Mouse (Mus musculus): Measurements from ENCODE around the gene Tnni2. TPM values are rescaled to one million over a fixed set of nuclear protein-coding genes. Genes with fewer than 3 reads are reported as not detected.

Tnni2 gene
- polyA plus RNA-seq, 1 experiment from 2014 or later = 9.6 TPM

- 92% methylated on average over 14 of the region's 14 CpGs for WGBS
- Histone ChIP-seq H3K9me3 (no peaks in the 10 kb centered on the region), H3K27me3 (no peaks in the 10 kb centered on the region), H3K9ac (no peak overlapping the region), H3K36me3 (no peaks in the 10 kb centered on the region), H3K4me2 (replicated peaks) (no peak overlapping the region), H3K27ac (peak overlapping the region; percentile 69; the same call in 1 of the 2 replicates), H3K4me1 (peaks cover 32% of the 10 kb centered on the region), H3K4me3 (no peak overlapping the region)
- no peak for ATAC-seq (ENCODE audit: insufficient number of reproducible peaks, insufficient read depth, low FRiP score, low TSS enrichment)
These were observed 10.5 kb upstream of the Tnni2 start for GRCm38 (mm10) chr7:142431106-142431505.

- Histone ChIP-seq H3K27me3 (no peaks in the 10 kb centered on the region), H3K36me3 (no peaks in the 10 kb centered on the region), H3K4me3 (no peak overlapping the region), H3K9ac (no peak overlapping the region), H3K9me3 (no peaks in the 10 kb centered on the region), H3K27ac (peak overlapping the region; percentile 51), H3K4me2 (replicated peaks) (no peak overlapping the region), H3K4me1 (peaks cover 22% of the 10 kb centered on the region)
- 38% methylated on average over 19 of the region's 19 CpGs for WGBS
- ATAC-seq (ENCODE audit: insufficient number of reproducible peaks, insufficient read depth, low FRiP score, low TSS enrichment) = no peak
These were observed 8.0 kb upstream of the Tnni2 start for GRCm38 (mm10) chr7:142433623-142434022.

GRCm38 (mm10) chr7:142434137-142434865 is 7.3 kb upstream of the Tnni2 start, which contains the start of gene Syt8:
Syt8 (plus strand) TSS chr7:142434850.
- Histone ChIP-seq H3K27me3 (no peaks in the 10 kb centered on the region), H3K9ac (no peak within 1 kb of the TSS), H3K4me2 (replicated peaks) (no peak within 1 kb of the TSS), H3K36me3 (no peaks in the 10 kb centered on the region), H3K4me3 (no peak within 1 kb of the TSS), H3K9me3 (no peaks in the 10 kb centered on the region), H3K27ac (peak within 1 kb of the TSS; percentile 51), H3K4me1 (peaks cover 22% of the 10 kb centered on the region)
- 76% methylated on average over 10 of the region's 10 CpGs for WGBS
- ATAC-seq (ENCODE audit: insufficient number of reproducible peaks, insufficient read depth, low FRiP score, low TSS enrichment) = no peak

- Histone ChIP-seq H3K27ac (peak overlapping the region; percentile 43; the same call in 1 of the 2 replicates), H3K4me1 (peaks cover 16% of the 10 kb centered on the region), H3K4me2 (replicated peaks) (no peak overlapping the region), H3K4me3 (no peak overlapping the region), H3K36me3 (no peaks in the 10 kb centered on the region), H3K9me3 (no peaks in the 10 kb centered on the region), H3K9ac (no peak overlapping the region), H3K27me3 (no peaks in the 10 kb centered on the region)
- WGBS = 23% methylated on average over 4 of the region's 4 CpGs
- no peak for ATAC-seq (ENCODE audit: insufficient number of reproducible peaks, insufficient read depth, low FRiP score, low TSS enrichment)
These were observed 6.1 kb upstream of the Tnni2 start for GRCm38 (mm10) chr7:142435524-142435923.

GRCm38 (mm10) chr7:142437324-142437723 is 4.3 kb upstream of the Tnni2 start:
- 77% methylated on average over 5 of the region's 5 CpGs for WGBS
- Histone ChIP-seq H3K4me1 (peaks cover 22% of the 10 kb centered on the region), H3K9ac (no peak overlapping the region), H3K9me3 (no peaks in the 10 kb centered on the region), H3K27ac (peak overlapping the region; percentile 20; the same call in 1 of the 2 replicates), H3K4me3 (no peak overlapping the region), H3K27me3 (no peaks in the 10 kb centered on the region), H3K36me3 (no peaks in the 10 kb centered on the region), H3K4me2 (replicated peaks) (no peak overlapping the region)
- ATAC-seq (ENCODE audit: insufficient number of reproducible peaks, insufficient read depth, low FRiP score, low TSS enrichment) = no peak

GRCm38 (mm10) chr7:142439966-142440365 is 1.6 kb upstream of the Tnni2 start:
- ATAC-seq (ENCODE audit: insufficient number of reproducible peaks, insufficient read depth, low FRiP score, low TSS enrichment) = no peak
- Histone ChIP-seq H3K36me3 (no peaks in the 10 kb centered on the region), H3K9me3 (no peaks in the 10 kb centered on the region), H3K4me3 (no peak overlapping the region), H3K9ac (no peak overlapping the region; the same call in none of the 2 replicates), H3K27me3 (no peaks in the 10 kb centered on the region), H3K27ac (peak overlapping the region; percentile 89), H3K4me2 (replicated peaks) (no peak overlapping the region), H3K4me1 (peaks cover 16% of the 10 kb centered on the region)
- WGBS = 84% methylated on average over 14 of the region's 14 CpGs

- Histone ChIP-seq H3K36me3 (no peaks in the 10 kb centered on the region), H3K9ac (peak overlapping the region; percentile 29), H3K4me2 (replicated peaks) (no peak overlapping the region; the same call in 1 of the 2 replicates), H3K9me3 (no peaks in the 10 kb centered on the region), H3K4me3 (no peak overlapping the region), H3K27ac (peak overlapping the region; percentile 89), H3K4me1 (peaks cover 16% of the 10 kb centered on the region), H3K27me3 (no peaks in the 10 kb centered on the region)
- WGBS = 33% methylated on average over 5 of the region's 5 CpGs
- ATAC-seq (ENCODE audit: insufficient number of reproducible peaks, insufficient read depth, low FRiP score, low TSS enrichment) = peak; percentile 87
These were observed 922 bp upstream of the Tnni2 start for GRCm38 (mm10) chr7:142440657-142441114.

- Histone ChIP-seq H3K4me3 (no peak overlapping the region), H3K27me3 (no peaks in the 10 kb centered on the region), H3K9ac (no peak overlapping the region), H3K4me1 (peaks cover 16% of the 10 kb centered on the region), H3K9me3 (no peaks in the 10 kb centered on the region), H3K4me2 (replicated peaks) (no peak overlapping the region), H3K27ac (0 out of 2 replicates have a peak overlapping the region, but pooled peaks have one; percentile 89), H3K36me3 (no peaks in the 10 kb centered on the region)
- no peak for ATAC-seq (ENCODE audit: insufficient number of reproducible peaks, insufficient read depth, low FRiP score, low TSS enrichment)
- WGBS = 82% methylated on average over 9 of the region's 9 CpGs
These were observed 686 bp downstream of the Tnni2 start for GRCm38 (mm10) chr7:142442081-142442907.

- WGBS = 93% methylated on average over 7 of the region's 7 CpGs
- no peak overlapping the region for H3K4me3 ChIP-seq
- H3K4me1 ChIP-seq = peaks cover 16% of the 10 kb centered on the region
- H3K9me3 ChIP-seq = no peaks in the 10 kb centered on the region
- H3K27me3 ChIP-seq = no peaks in the 10 kb centered on the region
- no peak overlapping the region for H3K9ac ChIP-seq
- no peak overlapping the region for H3K4me2 ChIP-seq (replicated peaks)
- no peaks in the 10 kb centered on the region for H3K36me3 ChIP-seq
- H3K27ac ChIP-seq = 0 out of 2 replicates have a peak overlapping the region, but pooled peaks have one; percentile 18
- no peak for ATAC-seq (ENCODE audit: insufficient number of reproducible peaks, insufficient read depth, low FRiP score, low TSS enrichment)
These were observed 1.4 kb downstream of the Tnni2 start for GRCm38 (mm10) chr7:142442908-142443420.

- no peak overlapping the region for H3K9ac ChIP-seq
- no peaks in the 10 kb centered on the region for H3K9me3 ChIP-seq
- no peak overlapping the region for H3K4me2 ChIP-seq (replicated peaks)
- H3K36me3 ChIP-seq = no peaks in the 10 kb centered on the region
- no peak overlapping the region for H3K4me3 ChIP-seq
- WGBS = 90% methylated on average over 5 of the region's 5 CpGs
- H3K27me3 ChIP-seq = no peaks in the 10 kb centered on the region
- no peak overlapping the region for H3K27ac ChIP-seq
- no peak for ATAC-seq (ENCODE audit: insufficient number of reproducible peaks, insufficient read depth, low FRiP score, low TSS enrichment)
- H3K4me1 ChIP-seq = peaks cover 16% of the 10 kb centered on the region
These were observed 1.9 kb downstream of the Tnni2 start for GRCm38 (mm10) chr7:142443474-142443873.

- Histone ChIP-seq H3K9ac (no peak overlapping the region), H3K9me3 (no peaks in the 10 kb centered on the region), H3K36me3 (no peaks in the 10 kb centered on the region), H3K4me2 (replicated peaks) (no peak overlapping the region), H3K4me3 (no peak overlapping the region), H3K27me3 (no peaks in the 10 kb centered on the region), H3K4me1 (peaks cover 16% of the 10 kb centered on the region), H3K27ac (no peak overlapping the region)
- WGBS = 93% methylated on average over 6 of the region's 6 CpGs
- no peak for ATAC-seq (ENCODE audit: insufficient number of reproducible peaks, insufficient read depth, low FRiP score, low TSS enrichment)
These were observed 2.6 kb downstream of the Tnni2 start for GRCm38 (mm10) chr7:142444171-142444570.

All from embryonic facial prominence, embryonic 12.5 days (tissue).